Mouse (Mus musculus): Measurements from ENCODE around the gene Map3k21. TPM values are rescaled to one million over a fixed set of nuclear protein-coding genes. Genes with fewer than 3 reads are reported as not detected.
A peak's percentile ranks its signal among the peaks of the same experiment; 100 is the strongest.

Gene Map3k21
- total and polyA plus RNA-seq, 2 experiments from 2014 or later, result 0.98 to 2.8 TPM

DNA sequence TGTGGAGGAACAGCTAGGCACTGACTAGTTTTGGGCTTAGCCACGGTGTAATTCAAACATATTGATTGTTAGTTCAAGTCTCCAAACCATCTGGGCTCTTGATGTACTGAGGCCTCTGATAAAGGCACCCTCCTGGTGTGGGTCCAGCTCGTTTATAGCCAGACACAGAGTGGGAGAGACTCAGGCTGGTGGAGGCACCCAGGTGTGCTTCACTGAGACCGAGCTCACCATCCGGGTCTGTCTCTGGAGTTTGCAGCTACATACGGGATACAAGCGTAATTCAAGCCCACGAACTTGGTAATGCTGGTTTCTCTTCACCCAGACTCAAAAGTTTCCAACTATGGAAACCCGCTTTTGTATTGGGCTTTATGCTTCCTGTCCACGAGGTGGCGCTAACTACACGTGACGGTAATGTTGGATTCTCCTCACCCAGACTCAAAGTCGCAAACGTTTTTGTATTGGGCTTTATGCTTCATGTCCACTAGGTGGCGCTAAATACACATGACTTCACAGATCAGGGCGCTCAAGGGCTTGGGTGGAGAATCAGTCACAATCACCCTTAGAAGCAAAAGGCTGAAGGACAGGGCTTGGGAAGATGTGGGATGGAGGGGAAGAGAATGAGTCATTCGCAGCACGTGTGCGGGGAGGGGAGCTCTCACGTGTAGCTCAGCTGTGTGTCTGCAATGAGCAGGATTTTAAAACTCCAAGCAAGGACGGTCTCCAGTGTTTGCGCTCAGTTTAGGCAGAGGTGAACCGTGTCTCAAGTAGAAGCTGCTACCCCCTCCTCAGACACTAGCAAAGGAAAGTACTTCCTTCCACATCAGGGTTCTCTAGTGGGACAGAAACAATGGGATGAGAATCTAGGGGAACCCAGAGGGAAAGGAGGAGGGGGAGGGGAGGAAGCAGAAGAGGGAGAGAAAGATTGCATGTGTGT is 40.0 kb downstream of the Map3k21 start:
- H3K36me3 ChIP-seq (ENCODE audit: insufficient read depth, low read length), result no peaks in the 10 kb centered on the region
- H3K4me2 ChIP-seq (ENCODE audit: low read depth, low read length, poor library complexity, severe bottlenecking), result no peak overlapping the region
- H3K4me3 ChIP-seq (ENCODE audit: low read depth, low read length), result no peak overlapping the region
- no peak overlapping the region for H3K27ac ChIP-seq (ENCODE audit: low read depth, low read length)
- no peaks in the 10 kb centered on the region for H3K27me3 ChIP-seq (ENCODE audit: insufficient read depth, low read length)
- 19% methylated on average over 23 of the region's 23 CpGs for WGBS
- ATAC-seq (ENCODE audit: low FRiP score) (peak; percentile 83), DNase-seq (ENCODE audit: low spot score) (peak; percentile 97)
- no peaks in the 10 kb centered on the region for H3K9me3 ChIP-seq (ENCODE audit: low read length)
- peak; percentile 100 for TF ChIP-seq CTCF (IDR thresholded peaks at IDR 0.05)
- H3K4me1 ChIP-seq (ENCODE audit: insufficient read depth, low read length), result no peaks in the 10 kb centered on the region
- H3K9ac ChIP-seq (replicated peaks; ENCODE audit: low read length, poor library complexity, severe bottlenecking), result no peak overlapping the region

DNA sequence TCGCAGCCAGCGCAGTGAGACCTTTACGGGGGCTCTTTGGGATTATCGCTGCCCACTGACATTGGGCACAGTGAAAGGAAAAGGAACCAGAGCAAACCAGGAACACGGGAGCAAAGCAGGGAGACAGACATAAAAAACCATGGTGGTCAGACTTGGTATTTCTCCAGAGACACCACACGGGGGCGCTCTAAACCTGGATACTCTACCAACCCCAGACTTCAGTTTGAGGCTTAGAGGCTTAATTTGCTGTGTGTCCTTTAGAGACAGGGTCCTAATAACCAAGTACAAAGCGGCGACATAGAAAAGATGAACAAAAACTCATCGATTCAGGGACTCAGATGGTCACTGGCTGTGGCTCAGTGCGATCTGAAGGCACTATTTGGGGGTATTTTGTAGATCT is 45.4 kb downstream of the Map3k21 start:
- 14% methylated on average over 11 of the region's 11 CpGs for WGBS
- TF ChIP-seq CTCF (IDR thresholded peaks at IDR 0.05), result peak; percentile 86
- ATAC-seq (ENCODE audit: low FRiP score) (no peak), DNase-seq (ENCODE audit: low spot score) (peak; percentile 87)
- Histone ChIP-seq H3K27me3 (ENCODE audit: insufficient read depth, low read length) (peaks cover 7% of the 10 kb centered on the region; the same call in 1 of the 2 replicates), H3K4me2 (ENCODE audit: low read depth, low read length, poor library complexity, severe bottlenecking) (0 out of 2 replicates have a peak overlapping the region, but pooled peaks have one; percentile 18), H3K27ac (ENCODE audit: low read depth, low read length) (no peak overlapping the region), H3K9ac (replicated peaks; ENCODE audit: low read length, poor library complexity, severe bottlenecking) (peak overlapping the region; percentile 44; the same call in 1 of the 2 replicates), H3K9me3 (ENCODE audit: low read length) (peaks cover 1% of the 10 kb centered on the region; the same call in 1 of the 2 replicates), H3K4me3 (ENCODE audit: low read depth, low read length) (no peak overlapping the region), H3K4me1 (ENCODE audit: insufficient read depth, low read length) (no peaks in the 10 kb centered on the region), H3K36me3 (ENCODE audit: insufficient read depth, low read length) (no peaks in the 10 kb centered on the region)

DNA sequence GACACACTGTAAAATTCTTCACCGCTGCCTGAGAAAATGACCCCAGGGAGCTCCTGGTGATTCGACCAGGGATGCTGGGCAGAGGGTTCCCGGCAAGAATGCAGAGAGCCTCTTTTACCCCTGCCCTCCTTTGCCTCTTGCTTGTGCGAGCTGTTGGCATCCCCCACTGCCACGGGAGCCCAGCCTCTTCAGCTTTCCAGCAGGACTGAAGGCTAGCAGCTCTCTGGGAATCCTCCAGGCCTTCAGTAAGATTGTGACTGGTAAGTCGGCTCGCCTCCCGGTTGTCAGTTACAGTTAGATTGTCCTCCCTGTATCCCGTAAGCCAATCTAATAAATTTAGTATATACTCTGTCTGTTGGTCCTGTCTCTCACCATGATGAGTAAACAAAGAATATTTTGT is 46.5 kb downstream of the Map3k21 start:
- DNase-seq (ENCODE audit: low spot score) (no peak), ATAC-seq (ENCODE audit: low FRiP score) (no peak)
- Histone ChIP-seq H3K27me3 (ENCODE audit: insufficient read depth, low read length) (peaks cover 7% of the 10 kb centered on the region; the same call in 1 of the 2 replicates), H3K9me3 (ENCODE audit: low read length) (peaks cover 5% of the 10 kb centered on the region; the same call in 1 of the 2 replicates), H3K27ac (ENCODE audit: low read depth, low read length) (no peak overlapping the region), H3K9ac (replicated peaks; ENCODE audit: low read length, poor library complexity, severe bottlenecking) (no peak overlapping the region), H3K36me3 (ENCODE audit: insufficient read depth, low read length) (no peaks in the 10 kb centered on the region), H3K4me2 (ENCODE audit: low read depth, low read length, poor library complexity, severe bottlenecking) (no peak overlapping the region), H3K4me3 (ENCODE audit: low read depth, low read length) (no peak overlapping the region), H3K4me1 (ENCODE audit: insufficient read depth, low read length) (no peaks in the 10 kb centered on the region)
- WGBS, result 72% methylated on average over 9 of the region's 9 CpGs
- TF ChIP-seq CTCF (IDR thresholded peaks at IDR 0.05), result no peak

DNA sequence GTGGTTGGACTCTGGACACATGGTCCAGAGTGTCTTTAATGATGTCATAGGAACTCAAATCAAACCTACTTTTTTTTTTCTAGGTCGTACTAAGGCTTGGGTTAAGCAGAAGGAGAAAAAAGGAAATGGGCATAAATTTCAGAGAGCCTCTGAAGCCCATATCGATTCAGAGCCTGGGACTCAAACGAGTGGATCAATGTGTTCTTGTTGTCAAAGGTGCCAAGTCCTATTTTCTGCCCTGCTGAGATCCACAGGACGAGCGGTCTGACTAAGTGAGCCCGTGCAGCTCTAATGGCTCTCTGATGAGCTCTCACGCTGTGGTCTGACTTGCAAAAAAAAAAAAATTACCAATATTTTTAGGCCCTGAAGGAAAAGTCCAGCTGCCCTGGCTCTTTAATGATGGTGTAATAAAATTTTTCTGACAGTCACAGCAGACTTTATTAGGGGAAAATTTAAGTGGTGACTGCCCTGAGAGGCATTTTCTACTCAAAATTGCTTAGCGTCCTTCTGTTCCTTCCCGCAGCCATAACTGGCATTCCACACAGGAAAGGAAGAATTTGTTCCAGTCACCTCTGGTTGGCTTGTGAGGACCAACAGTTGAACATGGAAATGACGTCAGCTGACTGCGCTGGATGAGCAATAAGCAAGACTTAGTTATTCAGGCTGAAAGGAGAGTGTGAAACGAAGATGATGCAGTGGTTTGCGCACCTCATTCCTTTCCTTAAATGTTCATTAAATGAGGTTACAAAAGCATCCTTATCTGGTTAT is 47.2 kb downstream of the Map3k21 start:
- H3K9me3 ChIP-seq (ENCODE audit: low read length), result peaks cover 5% of the 10 kb centered on the region; the same call in 1 of the 2 replicates
- H3K27ac ChIP-seq (ENCODE audit: low read depth, low read length), result no peak overlapping the region
- H3K4me1 ChIP-seq (ENCODE audit: insufficient read depth, low read length), result no peaks in the 10 kb centered on the region
- DNase-seq (ENCODE audit: low spot score) (peak; percentile 15), ATAC-seq (ENCODE audit: low FRiP score) (no peak)
- H3K4me3 ChIP-seq (ENCODE audit: low read depth, low read length), result no peak overlapping the region
- WGBS, result 64% methylated on average over 13 of the region's 13 CpGs
- H3K9ac ChIP-seq (replicated peaks; ENCODE audit: low read length, poor library complexity, severe bottlenecking), result no peak overlapping the region
- no peak overlapping the region for H3K4me2 ChIP-seq (ENCODE audit: low read depth, low read length, poor library complexity, severe bottlenecking)
- no peak for TF ChIP-seq CTCF (IDR thresholded peaks at IDR 0.05)
- H3K27me3 ChIP-seq (ENCODE audit: insufficient read depth, low read length), result peaks cover 7% of the 10 kb centered on the region; the same call in 1 of the 2 replicates
- H3K36me3 ChIP-seq (ENCODE audit: insufficient read depth, low read length), result no peaks in the 10 kb centered on the region

DNA sequence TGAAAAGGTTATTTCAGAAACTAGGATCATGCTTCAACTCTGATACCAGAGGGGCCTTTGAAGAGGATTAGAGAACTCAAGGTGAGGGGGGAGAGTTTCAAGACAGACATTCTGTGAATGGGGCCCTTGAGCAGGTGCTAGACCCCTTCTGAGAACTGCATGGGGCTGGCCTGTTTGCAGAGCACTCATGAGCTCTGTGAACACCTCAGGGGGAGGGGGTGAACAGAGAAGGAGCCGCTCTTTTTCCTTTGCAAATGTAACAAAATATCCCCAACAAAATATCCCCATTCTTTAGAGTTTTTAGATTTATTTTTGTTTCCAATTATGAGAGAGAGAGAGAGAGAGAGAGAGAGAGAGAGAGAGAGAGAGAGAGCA is 47.7 kb downstream of the Map3k21 start:
- WGBS, result 80% methylated on average over 1 of the region's 1 CpGs
- no peak overlapping the region for H3K9ac ChIP-seq (replicated peaks; ENCODE audit: low read length, poor library complexity, severe bottlenecking)
- no peak for TF ChIP-seq CTCF (IDR thresholded peaks at IDR 0.05)

More for the DNA sequence above, 47.7 kb downstream of the Map3k21 start:
- H3K4me2 ChIP-seq (ENCODE audit: low read depth, low read length, poor library complexity, severe bottlenecking), result no peak overlapping the region
- H3K4me3 ChIP-seq (ENCODE audit: low read depth, low read length), result no peak overlapping the region
- peaks cover 7% of the 10 kb centered on the region; the same call in 1 of the 2 replicates for H3K27me3 ChIP-seq (ENCODE audit: insufficient read depth, low read length)
- H3K27ac ChIP-seq (ENCODE audit: low read depth, low read length), result no peak overlapping the region
- ATAC-seq (ENCODE audit: low FRiP score) (no peak), DNase-seq (ENCODE audit: low spot score) (no peak)
- no peaks in the 10 kb centered on the region for H3K4me1 ChIP-seq (ENCODE audit: insufficient read depth, low read length)
- no peaks in the 10 kb centered on the region for H3K36me3 ChIP-seq (ENCODE audit: insufficient read depth, low read length)
- peaks cover 5% of the 10 kb centered on the region; the same call in 1 of the 2 replicates for H3K9me3 ChIP-seq (ENCODE audit: low read length)
